Mouse (Mus musculus) CH12.LX (cell line): Measurements from ENCODE around the gene Zfpm1. TPM values are rescaled to one million over a fixed set of nuclear protein-coding genes. Genes with fewer than 3 reads are reported as not detected.

Experiments
- DNase-seq: peaks from one replicate; pipeline ENCODE4 v3.0.0-alpha.2; 2013; ENCODE audit errors: extremely low read depth
- H3K27ac ChIP-seq: 2 replicates; pipeline ENCODE4 v1.5.1; 2012; ENCODE audit warnings: low read depth, mild to moderate bottlenecking, control low read depth, moderate library complexity; ENCODE audit not compliant: insufficient read depth
- H3K27me3 ChIP-seq: replicated peaks from 2 replicates; pipeline ENCODE3; 2012; ENCODE audit warnings: inconsistent platforms
- H3K36me3 ChIP-seq, 2 experiments: replicated peaks in 1 of 2; 2 replicates each; pipeline versions ENCODE3 to v1.6.1; 2012; ENCODE audit warnings: inconsistent platforms in 1 of 2, low read length in 1 of 2, mild to moderate bottlenecking in 1 of 2, mixed read lengths in 1 of 2, moderate library complexity in 1 of 2; ENCODE audit not compliant: control insufficient read depth in 1 of 2, insufficient read depth in 1 of 2
- H3K4me1 ChIP-seq, 2 experiments: 2 replicates each; pipeline ENCODE4 v1.6.1; 2012; ENCODE audit warnings: inconsistent platforms in 1 of 2, moderate library complexity in 1 of 2; ENCODE audit not compliant: insufficient read depth in 2 of 2, control insufficient read depth in 1 of 2
- H3K4me2 ChIP-seq: 2 replicates; pipeline ENCODE4 v1.6.1; 2012; ENCODE audit warnings: low read depth, mild to moderate bottlenecking, control low read depth; ENCODE audit not compliant: poor library complexity, insufficient read depth, severe bottlenecking
- H3K4me3 ChIP-seq, 3 experiments: fragments of 150-350 bp in 1 of 3; sonication (generic) in 1 of 3; replicated peaks in 1 of 3; 2 replicates each; pipeline versions ENCODE3 to v1.5.1; 2011 to 2012; ENCODE audit warnings: low read depth in 2 of 3, low read length in 2 of 3, mild to moderate bottlenecking in 2 of 3, moderate library complexity in 2 of 3, control low read depth in 1 of 3, improper control_type of control experiment in 1 of 3, inconsistent platforms in 1 of 3, mixed read lengths in 1 of 3; ENCODE audit not compliant: poor library complexity in 1 of 3
- H3K79me2 ChIP-seq: replicated peaks from 2 replicates; pipeline ENCODE4 v1.6.1; 2012; ENCODE audit warnings: mild to moderate bottlenecking, moderate library complexity; ENCODE audit not compliant: control insufficient read depth, poor library complexity, insufficient read depth, severe bottlenecking; ENCODE audit errors: extremely low read depth
- H3K9ac ChIP-seq: 2 replicates; pipeline ENCODE4 v1.6.1; 2012; ENCODE audit warnings: low read depth, mild to moderate bottlenecking, control low read depth, moderate library complexity; ENCODE audit not compliant: insufficient read depth
- H3K9me3 ChIP-seq: replicated peaks from 2 replicates; pipeline ENCODE3; 2012; ENCODE audit warnings: low read length, inconsistent platforms, mixed read lengths
- CHD1 ChIP-seq: IDR thresholded peaks from 2 replicates; pipeline ENCODE4 v1.6.1; 2012; ENCODE audit warnings: low read depth, low read length, improper control_type of control experiment, inconsistent platforms
- CHD2 ChIP-seq: IDR thresholded peaks from 2 replicates; pipeline ENCODE4 v1.6.1; 2011; ENCODE audit warnings: low read length, improper control_type of control experiment
- CTCF ChIP-seq, 2 experiments: IDR thresholded peaks in 1 of 2; conservative IDR thresholded peaks in 1 of 2; 2 replicates each; pipeline ENCODE4 v1.5.1; 2011 to 2012; ENCODE audit warnings: low read depth in 2 of 2, low read length in 2 of 2, improper control_type of control experiment in 1 of 2, inconsistent platforms in 1 of 2, mild to moderate bottlenecking in 1 of 2, moderate library complexity in 1 of 2
- E2F4 ChIP-seq: IDR thresholded peaks from 2 replicates; pipeline ENCODE4 v1.6.1; 2011; ENCODE audit warnings: low read depth, low read length, improper control_type of control experiment; ENCODE audit not compliant: insufficient replicate concordance
- ELF1 ChIP-seq: IDR thresholded peaks from 2 replicates; pipeline ENCODE4 v1.6.1; 2014; ENCODE audit warnings: low read depth, mild to moderate bottlenecking, inconsistent platforms, low read length, improper control_type of control experiment
- EP300 ChIP-seq: IDR thresholded peaks from 2 replicates; pipeline ENCODE4 v1.6.1; 2011; ENCODE audit warnings: low read length, improper control_type of control experiment
- GABPA ChIP-seq: IDR thresholded peaks from 2 replicates; pipeline ENCODE4 v1.6.1; 2012; ENCODE audit warnings: low read depth, low read length, improper control_type of control experiment, inconsistent platforms; ENCODE audit not compliant: insufficient replicate concordance
- HCFC1 ChIP-seq: IDR thresholded peaks from 2 replicates; pipeline ENCODE4 v1.6.1; 2012; ENCODE audit warnings: low read depth, mild to moderate bottlenecking, inconsistent platforms, low read length, improper control_type of control experiment
- IRF4 ChIP-seq: IDR thresholded peaks from 2 replicates; pipeline ENCODE4 v1.6.1; 2014; ENCODE audit warnings: low read depth, mild to moderate bottlenecking, inconsistent platforms, low read length, improper control_type of control experiment
- JUN ChIP-seq: IDR thresholded peaks from 2 replicates; pipeline ENCODE4 v1.6.1; 2011; ENCODE audit warnings: low read depth, mild to moderate bottlenecking, low read length, improper control_type of control experiment, moderate library complexity; ENCODE audit not compliant: insufficient read depth
- JUND ChIP-seq: conservative IDR thresholded peaks from 2 replicates; pipeline ENCODE4 v1.6.1; 2011; ENCODE audit warnings: low read depth, low read length, improper control_type of control experiment
- KAT2A ChIP-seq: IDR thresholded peaks from 2 replicates; pipeline ENCODE4 v1.6.1; 2012; ENCODE audit warnings: low read length, improper control_type of control experiment, inconsistent platforms; ENCODE audit not compliant: insufficient replicate concordance
- MAFK ChIP-seq: IDR thresholded peaks from 2 replicates; pipeline ENCODE4 v1.6.1; 2011; ENCODE audit warnings: low read length, improper control_type of control experiment; ENCODE audit not compliant: insufficient replicate concordance
- MAX ChIP-seq: IDR thresholded peaks from 2 replicates; pipeline ENCODE4 v1.6.1; 2011; ENCODE audit warnings: low read length, improper control_type of control experiment
- MEF2A ChIP-seq: IDR thresholded peaks from 2 replicates; pipeline ENCODE4 v1.6.1; 2014; ENCODE audit warnings: low read depth, mild to moderate bottlenecking, inconsistent platforms, low read length, improper control_type of control experiment, borderline replicate concordance
- MXI1 ChIP-seq: IDR thresholded peaks from 2 replicates; pipeline ENCODE4 v1.6.1; 2011; ENCODE audit warnings: mild to moderate bottlenecking, low read depth, low read length, improper control_type of control experiment
- NELFE ChIP-seq: IDR thresholded peaks from 2 replicates; pipeline ENCODE4 v1.6.1; 2011; ENCODE audit warnings: low read depth, low read length, improper control_type of control experiment
- POLR2AphosphoS2 ChIP-seq: IDR thresholded peaks from 2 replicates; pipeline ENCODE4 v1.6.1; 2011; ENCODE audit warnings: low read depth, low read length, improper control_type of control experiment
- RAD21 ChIP-seq: IDR thresholded peaks from 2 replicates; pipeline ENCODE4 v1.6.1; 2011; ENCODE audit warnings: low read depth, mild to moderate bottlenecking, low read length, improper control_type of control experiment, moderate library complexity
- SMC3 ChIP-seq: IDR thresholded peaks from 2 replicates; pipeline ENCODE4 v1.6.1; 2011; ENCODE audit warnings: low read depth, low read length, improper control_type of control experiment
- TBP ChIP-seq: conservative IDR thresholded peaks from 2 replicates; pipeline ENCODE4 v1.6.1; 2011; ENCODE audit warnings: low read depth, low read length, improper control_type of control experiment
- TCF12 ChIP-seq: IDR thresholded peaks from 2 replicates; pipeline ENCODE4 v1.6.1; 2014; ENCODE audit warnings: low read depth, mild to moderate bottlenecking, inconsistent platforms, low read length, improper control_type of control experiment
- UBTF ChIP-seq: IDR thresholded peaks from 2 replicates; pipeline ENCODE4 v1.6.1; 2012; ENCODE audit warnings: low read depth, mild to moderate bottlenecking, inconsistent platforms, low read length, improper control_type of control experiment, moderate library complexity
- ZC3H11A ChIP-seq: IDR thresholded peaks from 2 replicates; pipeline ENCODE4 v1.6.1; 2012; ENCODE audit warnings: low read depth, mild to moderate bottlenecking, inconsistent platforms, low read length, improper control_type of control experiment
- ZKSCAN1 ChIP-seq: IDR thresholded peaks from 2 replicates; pipeline ENCODE4 v1.6.1; 2012; ENCODE audit warnings: low read depth, inconsistent platforms, low read length, improper control_type of control experiment, borderline replicate concordance
- ZMIZ1 ChIP-seq: IDR thresholded peaks from 2 replicates; pipeline ENCODE4 v1.6.1; 2012; ENCODE audit warnings: low read depth, mild to moderate bottlenecking, inconsistent platforms, low read length, improper control_type of control experiment
- dilution Hi-C: fragments of 300-500 bp; cut with MboI; formaldehyde crosslinking; loops from 2 replicates; pipeline ENCODE4 v1.14.3; 2020; ENCODE audit warnings: low sequenced_read_pairs; ENCODE audit not compliant: extremely low pct_unique_long_range_greater_than_20kb, extremely low pct_ligation_motif_present
- in situ Hi-C: fragments of 300-500 bp; cut with MboI; formaldehyde crosslinking; loops from 3 replicates; pipeline ENCODE4 v1.14.3; 2019; ENCODE audit warnings: low sequenced_read_pairs, low pct_ligation_motif_present, low pct_unique_long_range_greater_than_20kb, mixed read lengths
- polyA plus RNA-seq: library from polyadenylated mRNA; unstranded; fragments of >175 nt; gene quantifications from 2 replicates; pipeline ENCODE4 v1.2.1, GENCODE M21; 2012; ENCODE audit warnings: low read depth; ENCODE audit not compliant: insufficient read length
- total RNA-seq, 2 experiments: library from RNA; depleted of rRNA; stranded (reverse); fragments of 300-350 nt in 1 of 2; fragments of >200 nt in 1 of 2; gene quantifications; 2 replicates each; pipeline ENCODE4 v1.2.3; 2012 to 2014

Gene Zfpm1
- total and polyA plus RNA-seq, 3 experiments, result 11.0 to 63.5 (median 30.1) TPM

DNA sequence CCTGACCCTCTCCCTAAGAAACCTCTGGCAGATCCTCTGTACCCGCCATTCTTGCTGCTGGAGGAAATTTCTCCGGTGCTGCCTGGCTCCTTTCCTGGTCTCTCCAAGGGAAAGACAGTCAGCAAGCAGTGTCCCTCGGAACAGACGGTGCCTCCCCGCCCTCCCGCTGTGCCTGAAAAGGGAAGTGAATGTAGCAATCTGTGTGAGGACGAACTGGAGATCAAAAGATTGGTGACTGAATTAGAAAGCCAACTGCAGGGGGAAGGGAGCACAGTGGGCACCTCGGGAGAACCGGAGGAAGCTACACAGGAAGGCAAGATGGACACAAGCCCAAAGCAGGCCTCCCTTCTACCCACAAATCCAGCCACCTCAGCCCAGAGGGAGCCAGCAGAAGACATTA, 17.7 kb upstream of the Zfpm1 start (continued):
- TF ChIP-seq ZC3H11A (no peak), SMC3 (no peak), EP300 (peak; percentile 74), TCF12 (no peak), HCFC1 (no peak), NELFE (no peak), UBTF (no peak), JUND (no peak)

GRCm38 (mm10) chr8:122265522-122265921, 16.4 kb upstream of the Zfpm1 start:
- H3K36me3 ChIP-seq, result no peaks in the 10 kb centered on the region
- H3K9me3 ChIP-seq, result no peaks in the 10 kb centered on the region
- no peak overlapping the region for H3K4me2 ChIP-seq
- in situ Hi-C loops (loop anchor here (10.0 kb wide), 2 partner anchors 291 to 411 kb away; no protein-coding TSS in a partner anchor), dilution Hi-C loops (no loop called here)
- H3K27me3 ChIP-seq, result peaks cover 95% of the 10 kb centered on the region
- no peak overlapping the region for H3K27ac ChIP-seq
- no peak for DNase-seq
- no peak overlapping the region for H3K9ac ChIP-seq
- TF ChIP-seq MAX, result no peak
- no peak for TF ChIP-seq E2F4
- no peak for TF ChIP-seq MXI1
- TF ChIP-seq RAD21, result no peak
- TF ChIP-seq CHD1, result no peak
- TF ChIP-seq KAT2A, result no peak
- no peak for TF ChIP-seq JUN
- no peak for TF ChIP-seq GABPA
- TF ChIP-seq ZC3H11A, result no peak
- no peak for TF ChIP-seq SMC3
- TF ChIP-seq MAFK, result no peak
- TF ChIP-seq ZMIZ1, result no peak
- no peak for TF ChIP-seq UBTF
- TF ChIP-seq ELF1, result no peak
- H3K4me1 ChIP-seq, result peaks cover 18 to 30% of the 10 kb centered on the region in 2 experiments
- no peak overlapping the region for H3K4me3 ChIP-seq
- H3K79me2 ChIP-seq, result no peaks in the 10 kb centered on the region

- no peaks in the 10 kb centered on the region for H3K36me3 ChIP-seq
- no peak overlapping the region for H3K4me2 ChIP-seq
- in situ Hi-C loops, result loop anchor here (10.0 kb wide), 2 partner anchors 292 to 412 kb away; no protein-coding TSS in a partner anchor
- no peak for DNase-seq
- TF ChIP-seq MAX, result no peak
- TF ChIP-seq POLR2AphosphoS2, result no peak
- TF ChIP-seq ZKSCAN1, result no peak
- TF ChIP-seq UBTF, result no peak
- TF ChIP-seq CTCF (conservative IDR thresholded peaks at IDR 0.05 in 1 of 2, IDR thresholded peaks at IDR 0.05 in 1 of 2; ENCODE audit: low read depth in 2 of 2, low read length in 2 of 2), result no peak
- TF ChIP-seq JUN, result no peak
- TF ChIP-seq TBP, result no peak
- TF ChIP-seq MXI1, result no peak
- TF ChIP-seq IRF4, result no peak
- TF ChIP-seq MAFK, result no peak
- TF ChIP-seq CHD2, result no peak
- no peak for TF ChIP-seq MEF2A
- no peak for TF ChIP-seq ZC3H11A
- TF ChIP-seq E2F4, result no peak
- dilution Hi-C loops, result no loop called here
- no peaks in the 10 kb centered on the region for H3K9me3 ChIP-seq
- no peak overlapping the region for H3K9ac ChIP-seq
- no peaks in the 10 kb centered on the region for H3K79me2 ChIP-seq
- H3K4me3 ChIP-seq, result no peak overlapping the region
- H3K27me3 ChIP-seq, result peaks cover 92% of the 10 kb centered on the region
- H3K27ac ChIP-seq, result no peak overlapping the region
- peaks cover 18 to 30% of the 10 kb centered on the region in 2 experiments for H3K4me1 ChIP-seq
These were observed 15.1 kb upstream of the Zfpm1 start for GRCm38 (mm10) chr8:122266867-122267266.
